Mouse (Mus musculus) urinary bladder, postnatal 10 days (tissue): ENCODE results near the gene Rpf1.
A peak's percentile ranks its signal among the peaks of the same experiment; 100 is the strongest.

Experiments
- DNase-seq: peaks from one replicate; pipeline ENCODE4 v3.0.0; 2022; ENCODE audit warnings: low spot score

Gene Rpf1

GRCm38 (mm10) chr3:146500003-146500809, 21.0 kb downstream of the Rpf1 start:
- no peak for DNase-seq

DNA sequence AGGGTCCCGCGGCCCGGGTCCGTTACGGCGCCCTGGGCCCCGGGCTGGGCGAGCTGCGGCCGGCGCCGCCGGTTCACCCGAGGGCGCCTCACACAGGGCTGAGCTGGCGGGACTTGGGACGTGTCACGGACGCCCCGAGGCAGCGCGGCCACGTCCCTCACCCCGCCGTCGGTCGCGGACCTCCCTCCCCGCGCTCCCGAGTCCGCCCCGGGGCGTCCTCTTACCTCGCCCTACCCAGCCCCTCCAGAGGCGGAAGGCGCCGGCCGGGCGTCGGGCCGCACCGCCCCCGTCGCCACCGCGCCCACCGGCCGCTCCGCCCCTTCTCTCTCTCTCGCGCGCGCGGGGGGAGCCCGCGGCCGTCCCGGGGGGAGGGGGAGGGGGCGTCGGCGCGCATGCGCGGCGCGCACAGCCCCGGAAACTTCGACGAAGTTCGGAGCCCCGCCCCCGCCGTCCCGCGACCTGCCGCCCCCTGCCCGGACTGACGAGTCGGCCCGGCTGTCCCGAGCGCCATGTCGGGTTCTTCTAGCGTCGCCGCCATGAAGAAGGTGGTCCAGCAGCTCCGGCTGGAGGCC, 21.7 kb downstream of the Rpf1 start, which contains the start of the genes Spata1 and Gng5:
Gene Spata1 (minus strand): TSS at position 323 of the 572 bp plus-strand sequence.
Gene Gng5 (plus strand): TSS at position 377 of the 572 bp plus-strand sequence.
- peak; percentile 45 for DNase-seq

DNA sequence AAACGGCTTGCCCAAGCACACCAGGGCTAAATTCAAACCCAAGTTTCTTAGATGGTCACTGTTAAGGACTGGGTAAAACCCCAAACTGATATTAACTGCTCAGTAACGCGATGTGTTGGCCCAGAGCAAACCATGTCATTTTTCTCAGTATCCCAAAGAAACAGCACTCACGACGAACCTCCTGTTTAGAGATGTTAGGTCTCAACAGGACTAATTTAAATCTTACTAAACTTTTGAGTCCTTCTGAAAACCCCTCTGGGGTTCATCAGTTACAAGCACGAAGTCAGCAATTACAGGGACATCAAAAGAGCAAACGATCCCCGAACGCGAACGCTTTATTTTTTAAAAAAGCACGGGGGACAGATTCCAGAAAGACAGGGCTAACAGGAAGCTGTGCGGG, 22.2 kb downstream of the Rpf1 start:
- DNase-seq: no peak

DNA sequence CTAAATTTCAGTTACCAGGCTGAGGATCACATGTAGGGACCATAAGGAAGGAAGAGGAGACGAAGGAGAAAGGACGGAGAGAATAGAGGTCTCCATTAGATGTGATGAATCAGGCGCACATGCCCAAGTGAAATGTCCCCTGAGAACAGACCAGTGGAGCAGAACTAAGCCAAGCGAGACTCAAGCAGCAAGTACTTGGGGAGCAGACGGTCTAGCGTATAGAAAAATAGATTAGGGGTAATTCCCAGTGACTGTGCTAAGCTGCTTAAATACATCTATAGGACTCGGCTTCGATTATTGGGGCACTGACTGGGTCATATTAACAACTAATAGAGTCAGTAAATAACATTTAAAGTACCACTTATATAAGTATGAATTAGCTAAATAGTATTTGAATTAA, 26.3 kb downstream of the Rpf1 start:
- DNase-seq: no peak

GRCm38 (mm10) chr3:146486464-146486863, 34.8 kb downstream of the Rpf1 start:
- no peak for DNase-seq

GRCm38 (mm10) chr3:146482044-146482443, 39.2 kb downstream of the Rpf1 start:
- DNase-seq: no peak

DNA sequence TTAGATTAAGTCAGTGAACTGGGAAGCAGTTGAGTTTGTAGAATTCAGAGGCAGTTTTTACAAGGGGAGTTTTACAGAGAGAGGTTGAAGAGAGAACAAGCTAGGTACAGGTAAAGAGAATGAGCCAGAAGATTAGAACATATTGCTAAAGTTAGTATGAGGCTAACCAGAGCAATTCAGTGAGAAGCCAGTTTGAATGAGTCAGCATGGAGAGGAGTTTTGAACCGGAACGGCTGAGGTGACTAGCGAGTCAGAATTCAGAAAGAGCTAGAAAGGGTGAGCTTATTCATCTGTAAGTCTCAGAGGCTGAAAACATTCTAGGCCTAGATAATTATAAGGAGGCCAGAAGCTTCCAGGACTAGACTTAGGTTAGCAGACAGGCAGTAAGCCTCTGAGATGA, 46.8 kb downstream of the Rpf1 start:
- no peak for DNase-seq

DNA sequence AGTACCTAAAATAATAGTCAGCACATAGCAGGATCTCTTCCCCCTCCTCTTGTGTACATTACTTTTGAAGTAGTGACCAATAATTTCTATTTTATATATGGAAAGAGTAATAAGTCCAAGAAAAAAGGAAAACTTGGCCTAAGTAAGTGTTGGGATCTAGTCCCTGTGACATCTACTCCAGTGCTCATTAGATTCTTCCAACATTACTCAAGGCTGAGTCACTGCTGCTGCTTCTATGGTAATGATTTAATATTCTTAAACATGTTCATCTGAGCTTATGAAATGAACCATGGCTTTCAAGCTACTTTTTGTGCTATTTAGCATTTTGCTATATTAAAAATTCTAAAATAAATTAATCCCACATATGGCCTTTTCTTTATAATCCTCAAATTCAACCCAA, 47.5 kb downstream of the Rpf1 start:
- DNase-seq: no peak

DNA sequence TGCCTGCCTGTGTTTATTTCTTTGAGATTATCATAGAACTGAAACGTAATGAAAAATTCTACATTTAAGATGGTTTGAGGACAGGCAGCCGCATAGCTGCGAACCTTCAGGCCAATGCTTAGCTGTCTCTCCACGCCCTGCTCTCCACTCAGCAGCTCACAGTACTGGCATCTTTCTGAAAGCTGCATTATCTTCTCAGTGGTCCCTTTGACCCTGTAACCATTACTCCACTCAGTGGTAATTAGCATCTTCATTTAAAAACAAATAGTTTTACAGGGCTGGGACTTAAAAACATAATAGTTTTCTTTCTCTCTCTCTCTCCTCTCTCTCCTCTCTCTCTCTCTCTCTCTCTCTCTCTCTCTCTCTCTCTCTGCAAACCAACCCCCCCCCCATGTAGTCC, 48.6 kb downstream of the Rpf1 start:
- no peak for DNase-seq

GRCm38 (mm10) chr3:146469226-146469625, 52.0 kb downstream of the Rpf1 start:
- no peak for DNase-seq

GRCm38 (mm10) chr3:146462939-146463338, 58.3 kb downstream of the Rpf1 start:
- DNase-seq: no peak
